Mouse (Mus musculus): ENCODE results near the gene Gna12. TPM values are rescaled to one million over a fixed set of nuclear protein-coding genes. Genes with fewer than 3 reads are reported as not detected.

The Gna12 gene
- polyA plus RNA-seq, 1 experiment = 120 TPM

- TF ChIP-seq CTCF (IDR thresholded peaks at IDR 0.05; ENCODE audit: insufficient read depth, low read length) (0 out of 2 replicates have a peak, but pooled peaks have one; percentile 3), POLR2A (IDR thresholded peaks at IDR 0.05; ENCODE audit: borderline replicate concordance, extremely low read depth, low read depth, low read length) (no peak)
- Histone ChIP-seq H3K4me3 (replicated peaks; ENCODE audit: extremely low read depth, low read depth, low read length) (peak overlapping the region; percentile 97), H3K4me1 (ENCODE audit: control insufficient read depth, insufficient read depth, low read length) (peaks cover 19% of the 10 kb centered on the region)
- 25% methylated on average over 18 of the region's 18 CpGs for WGBS
- no peak for DNase-seq
Observed at GRCm38 (mm10) chr5:140829081-140829910, 935 bp downstream of the Gna12 start.

- 19% methylated on average over 2 of the region's 2 CpGs for WGBS
- DNase-seq = no peak
- H3K4me1 ChIP-seq (ENCODE audit: control insufficient read depth, insufficient read depth, low read length) = peaks cover 22% of the 10 kb centered on the region
- H3K4me3 ChIP-seq (replicated peaks; ENCODE audit: extremely low read depth, low read depth, low read length) = peak overlapping the region; percentile 16
- TF ChIP-seq CTCF (IDR thresholded peaks at IDR 0.05; ENCODE audit: insufficient read depth, low read length) = no peak
- TF ChIP-seq POLR2A (IDR thresholded peaks at IDR 0.05; ENCODE audit: borderline replicate concordance, extremely low read depth, low read depth, low read length) = no peak
Observed at GRCm38 (mm10) chr5:140828363-140828762, 1.9 kb downstream of the Gna12 start.

GRCm38 (mm10) chr5:140827896-140828295 is 2.3 kb downstream of the Gna12 start:
- no peak overlapping the region for H3K4me3 ChIP-seq (replicated peaks; ENCODE audit: extremely low read depth, low read depth, low read length)
- no peak for TF ChIP-seq CTCF (IDR thresholded peaks at IDR 0.05; ENCODE audit: insufficient read depth, low read length)
- no peak for TF ChIP-seq POLR2A (IDR thresholded peaks at IDR 0.05; ENCODE audit: borderline replicate concordance, extremely low read depth, low read depth, low read length)
- DNase-seq = no peak

GRCm38 (mm10) chr5:140827413-140827812 is 2.8 kb downstream of the Gna12 start:
- TF ChIP-seq POLR2A (IDR thresholded peaks at IDR 0.05; ENCODE audit: borderline replicate concordance, extremely low read depth, low read depth, low read length) = no peak
- no peak for TF ChIP-seq CTCF (IDR thresholded peaks at IDR 0.05; ENCODE audit: insufficient read depth, low read length)
- 20% methylated on average over 2 of the region's 2 CpGs for WGBS
- DNase-seq = no peak
- Histone ChIP-seq H3K4me1 (ENCODE audit: control insufficient read depth, insufficient read depth, low read length) (peaks cover 26% of the 10 kb centered on the region), H3K4me3 (replicated peaks; ENCODE audit: extremely low read depth, low read depth, low read length) (no peak overlapping the region)

More at GRCm38 (mm10) chr5:140827896-140828295, 2.3 kb downstream of the Gna12 start:
- H3K4me1 ChIP-seq (ENCODE audit: control insufficient read depth, insufficient read depth, low read length) = peaks cover 24% of the 10 kb centered on the region
- WGBS = 22% methylated on average over 8 of the region's 8 CpGs

- TF ChIP-seq POLR2A (IDR thresholded peaks at IDR 0.05; ENCODE audit: borderline replicate concordance, extremely low read depth, low read depth, low read length) = no peak
- TF ChIP-seq CTCF (IDR thresholded peaks at IDR 0.05; ENCODE audit: insufficient read depth, low read length) = no peak
- WGBS = 36% methylated on average over 1 of the region's 1 CpGs
- Histone ChIP-seq H3K4me1 (ENCODE audit: control insufficient read depth, insufficient read depth, low read length) (peaks cover 30% of the 10 kb centered on the region), H3K4me3 (replicated peaks; ENCODE audit: extremely low read depth, low read depth, low read length) (no peak overlapping the region)
- no peak for DNase-seq
Observed at GRCm38 (mm10) chr5:140826796-140827195, 3.4 kb downstream of the Gna12 start.

- no peak overlapping the region for H3K4me3 ChIP-seq (replicated peaks; ENCODE audit: extremely low read depth, low read depth, low read length)
- WGBS = 94% methylated on average over 1 of the region's 1 CpGs
- DNase-seq = no peak
- peaks cover 32% of the 10 kb centered on the region for H3K4me1 ChIP-seq (ENCODE audit: control insufficient read depth, insufficient read depth, low read length)
- TF ChIP-seq POLR2A (IDR thresholded peaks at IDR 0.05; ENCODE audit: borderline replicate concordance, extremely low read depth, low read depth, low read length) = no peak
- TF ChIP-seq CTCF (IDR thresholded peaks at IDR 0.05; ENCODE audit: insufficient read depth, low read length) = no peak
Observed at GRCm38 (mm10) chr5:140826118-140826517, 4.1 kb downstream of the Gna12 start.

- no peak for DNase-seq
- TF ChIP-seq CTCF (IDR thresholded peaks at IDR 0.05; ENCODE audit: insufficient read depth, low read length) (no peak), POLR2A (IDR thresholded peaks at IDR 0.05; ENCODE audit: borderline replicate concordance, extremely low read depth, low read depth, low read length) (no peak)
- Histone ChIP-seq H3K4me1 (ENCODE audit: control insufficient read depth, insufficient read depth, low read length) (peaks cover 29% of the 10 kb centered on the region), H3K4me3 (replicated peaks; ENCODE audit: extremely low read depth, low read depth, low read length) (no peak overlapping the region)
- 43% methylated on average over 7 of the region's 7 CpGs for WGBS
Observed at GRCm38 (mm10) chr5:140824126-140824525, 6.1 kb downstream of the Gna12 start.

GRCm38 (mm10) chr5:140823386-140823785 is 6.8 kb downstream of the Gna12 start:
- Histone ChIP-seq H3K4me3 (replicated peaks; ENCODE audit: extremely low read depth, low read depth, low read length) (no peak overlapping the region), H3K4me1 (ENCODE audit: control insufficient read depth, insufficient read depth, low read length) (peaks cover 26% of the 10 kb centered on the region)
- TF ChIP-seq CTCF (IDR thresholded peaks at IDR 0.05; ENCODE audit: insufficient read depth, low read length) = no peak
- no peak for TF ChIP-seq POLR2A (IDR thresholded peaks at IDR 0.05; ENCODE audit: borderline replicate concordance, extremely low read depth, low read depth, low read length)
- no peak for DNase-seq
- WGBS = 90% methylated on average over 2 of the region's 2 CpGs

GRCm38 (mm10) chr5:140821951-140822350 is 8.3 kb downstream of the Gna12 start:
- TF ChIP-seq POLR2A (IDR thresholded peaks at IDR 0.05; ENCODE audit: borderline replicate concordance, extremely low read depth, low read depth, low read length) = no peak
- TF ChIP-seq CTCF (IDR thresholded peaks at IDR 0.05; ENCODE audit: insufficient read depth, low read length) = no peak
- DNase-seq = no peak
- H3K4me1 ChIP-seq (ENCODE audit: control insufficient read depth, insufficient read depth, low read length) = peaks cover 22% of the 10 kb centered on the region
- 63% methylated on average over 4 of the region's 4 CpGs for WGBS
- no peak overlapping the region for H3K4me3 ChIP-seq (replicated peaks; ENCODE audit: extremely low read depth, low read depth, low read length)

- Histone ChIP-seq H3K4me1 (ENCODE audit: control insufficient read depth, insufficient read depth, low read length) (peaks cover 22% of the 10 kb centered on the region), H3K4me3 (replicated peaks; ENCODE audit: extremely low read depth, low read depth, low read length) (no peak overlapping the region)
- DNase-seq = no peak
- no peak for TF ChIP-seq POLR2A (IDR thresholded peaks at IDR 0.05; ENCODE audit: borderline replicate concordance, extremely low read depth, low read depth, low read length)
- no peak for TF ChIP-seq CTCF (IDR thresholded peaks at IDR 0.05; ENCODE audit: insufficient read depth, low read length)
- 79% methylated on average over 4 of the region's 4 CpGs for WGBS
Observed at GRCm38 (mm10) chr5:140820539-140820938, 9.7 kb downstream of the Gna12 start.
